Mouse (Mus musculus) forebrain, embryonic 15.5 days (tissue): ENCODE measurements around the gene Ccnt2. TPM values are rescaled to one million over a fixed set of nuclear protein-coding genes. Genes with fewer than 3 reads are reported as not detected.

Experiments used
- ATAC-seq: fragments of 200-750 bp; cut with Nextera tagmentation; replicated peaks from 2 replicates; pipeline ENCODE4 v1.8.0; 2017; ENCODE audit warnings: mild to moderate bottlenecking, moderate TSS enrichment, moderate library complexity
- H3K27ac ChIP-seq: fragments of 300-500 bp; sonication (generic); replicated peaks from 2 replicates; pipeline ENCODE4 v1.5.1; 2015; ENCODE audit warnings: mild to moderate bottlenecking, inconsistent platforms
- H3K27me3 ChIP-seq: fragments of 300-500 bp; sonication (generic); 2 replicates; pipeline ENCODE4 v1.6.1; 2015; ENCODE audit warnings: inconsistent platforms
- H3K36me3 ChIP-seq: fragments of 300-500 bp; sonication (generic); 2 replicates; pipeline ENCODE4 v1.6.1; 2015; ENCODE audit warnings: mild to moderate bottlenecking, inconsistent platforms
- H3K4me1 ChIP-seq: fragments of 300-500 bp; sonication (generic); 2 replicates; pipeline ENCODE4 v1.6.1; 2015; ENCODE audit warnings: inconsistent platforms
- H3K4me2 ChIP-seq: fragments of 300-500 bp; sonication (generic); replicated peaks from 2 replicates; pipeline ENCODE4 v1.6.1; 2015; ENCODE audit warnings: mild to moderate bottlenecking, inconsistent platforms
- H3K4me3 ChIP-seq: fragments of 300-500 bp; sonication (generic); 2 replicates; pipeline ENCODE4 v1.5.1; 2015; ENCODE audit warnings: mild to moderate bottlenecking, inconsistent platforms
- H3K9ac ChIP-seq: fragments of 300-500 bp; sonication (generic); replicated peaks from 2 replicates; pipeline ENCODE4 v1.6.1; 2015; ENCODE audit warnings: mild to moderate bottlenecking, inconsistent platforms
- H3K9me3 ChIP-seq: fragments of 300-500 bp; sonication (generic); 2 replicates; pipeline ENCODE4 v1.6.1; 2016; ENCODE audit warnings: inconsistent platforms
- WGBS: fragments of 180-500 bp; shearing (Covaris S2); methylation state at CpG from one replicate; pipeline ENCODE4 v1.1.7; 2015; ENCODE audit warnings: mixed read lengths; 5-methylcytosine and 5-hydroxymethylcytosine counted together
- polyA plus RNA-seq: library from polyadenylated mRNA; unstranded; fragments of >200 nt; fragmentation: Nextera tagmentation; extraction: Ambion mirVana; gene quantifications from 2 replicates; pipeline ENCODE4 v1.2.1, GENCODE M21; 2015

Gene Ccnt2
- polyA plus RNA-seq, 1 experiment from 2014 or later: 109 TPM

- Histone ChIP-seq H3K27me3 (no peaks in the 10 kb centered on the region), H3K4me1 (peaks cover 30% of the 10 kb centered on the region), H3K9me3 (no peaks in the 10 kb centered on the region), H3K27ac (peak overlapping the region; percentile 95), H3K36me3 (no peaks in the 10 kb centered on the region), H3K4me3 (peak overlapping the region; percentile 96), H3K9ac (peak overlapping the region; percentile 61), H3K4me2 (peak overlapping the region; percentile 53)
- peak; percentile 5 for ATAC-seq
- WGBS: 2% methylated on average over 14 of the region's 14 CpGs
These were observed 664 bp upstream of the Ccnt2 start for GRCm38 (mm10) chr1:127773198-127773802.

- Histone ChIP-seq H3K27me3 (no peaks in the 10 kb centered on the region), H3K4me1 (peaks cover 33% of the 10 kb centered on the region), H3K27ac (peak overlapping the region; percentile 95), H3K4me2 (peak overlapping the region; percentile 79), H3K9ac (peak overlapping the region; percentile 92), H3K36me3 (no peaks in the 10 kb centered on the region), H3K4me3 (peak overlapping the region; percentile 96), H3K9me3 (no peaks in the 10 kb centered on the region)
- ATAC-seq: peak; percentile 62
- WGBS: under 1% methylated on average over 31 of the region's 31 CpGs
These were observed 527 bp downstream of the Ccnt2 start for GRCm38 (mm10) chr1:127774501-127774880.

- peak overlapping the region; percentile 79 for H3K4me2 ChIP-seq
- no peaks in the 10 kb centered on the region for H3K9me3 ChIP-seq
- no peaks in the 10 kb centered on the region for H3K36me3 ChIP-seq
- H3K4me1 ChIP-seq: peaks cover 41% of the 10 kb centered on the region
- peak overlapping the region; percentile 92 for H3K9ac ChIP-seq
- H3K27me3 ChIP-seq: no peaks in the 10 kb centered on the region
- no peak for ATAC-seq
- 8% methylated on average over 10 of the region's 10 CpGs for WGBS
- no peak overlapping the region for H3K27ac ChIP-seq
- H3K4me3 ChIP-seq: peak overlapping the region; percentile 96
These were observed 1.3 kb downstream of the Ccnt2 start for GRCm38 (mm10) chr1:127775206-127775720.

DNA sequence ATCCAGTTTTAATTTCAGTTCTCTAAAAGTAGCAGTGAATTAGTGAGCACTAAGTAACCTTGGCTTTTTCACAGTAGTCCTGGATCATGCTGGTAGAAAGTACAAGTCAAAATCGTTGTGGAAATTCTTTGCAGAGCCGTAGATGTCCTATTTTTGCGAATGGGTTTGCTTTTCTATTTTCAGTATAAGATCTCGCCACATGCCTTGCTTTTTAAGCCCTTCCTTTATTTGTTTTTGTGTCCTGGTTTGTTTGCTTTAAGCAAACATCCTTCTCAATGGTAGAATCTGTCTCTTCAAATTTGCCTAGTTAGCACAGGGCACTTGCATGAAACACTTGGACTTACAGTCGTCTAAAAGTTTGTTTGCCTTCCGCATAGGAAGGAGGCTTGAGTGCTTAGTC, 2.3 kb downstream of the Ccnt2 start:
- H3K4me3 ChIP-seq: peak overlapping the region; percentile 3; the same call in 1 of the 2 replicates
- no peaks in the 10 kb centered on the region for H3K27me3 ChIP-seq
- ATAC-seq: no peak
- peak overlapping the region; percentile 79 for H3K4me2 ChIP-seq
- no peak overlapping the region for H3K27ac ChIP-seq
- peaks cover 43% of the 10 kb centered on the region for H3K4me1 ChIP-seq
- H3K9me3 ChIP-seq: no peaks in the 10 kb centered on the region
- no peaks in the 10 kb centered on the region for H3K36me3 ChIP-seq
- WGBS: 74% methylated on average over 6 of the region's 6 CpGs
- no peak overlapping the region for H3K9ac ChIP-seq

- Histone ChIP-seq H3K27me3 (no peaks in the 10 kb centered on the region), H3K4me1 (peaks cover 44% of the 10 kb centered on the region), H3K9me3 (no peaks in the 10 kb centered on the region), H3K4me2 (no peak overlapping the region), H3K9ac (no peak overlapping the region), H3K27ac (no peak overlapping the region), H3K36me3 (no peaks in the 10 kb centered on the region), H3K4me3 (no peak overlapping the region)
- ATAC-seq: no peak
- 89% methylated on average over 3 of the region's 3 CpGs for WGBS
These were observed 4.6 kb downstream of the Ccnt2 start for GRCm38 (mm10) chr1:127778611-127779010.

DNA sequence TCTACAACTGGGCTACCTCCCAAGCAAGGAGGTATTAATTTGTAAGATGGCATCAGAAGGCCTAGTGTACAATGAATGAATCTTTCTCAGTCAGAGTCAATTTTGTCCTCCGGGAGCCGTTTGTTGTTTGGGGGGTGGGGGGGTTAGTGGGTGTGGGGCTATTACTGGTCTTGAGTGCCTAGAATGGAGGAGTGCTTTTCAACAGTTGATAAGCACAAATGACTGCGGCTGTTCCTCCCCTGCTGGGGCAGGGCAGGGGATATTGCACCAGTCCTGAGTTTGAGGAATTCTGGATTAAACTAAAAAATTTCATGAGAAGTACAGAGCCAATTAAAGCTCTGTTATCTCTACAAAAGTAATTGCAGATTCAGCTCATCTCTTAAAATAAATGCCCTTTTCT, 6.2 kb downstream of the Ccnt2 start:
- Histone ChIP-seq H3K27ac (no peak overlapping the region), H3K36me3 (no peaks in the 10 kb centered on the region), H3K9me3 (no peaks in the 10 kb centered on the region), H3K4me1 (peaks cover 41% of the 10 kb centered on the region), H3K4me2 (no peak overlapping the region), H3K4me3 (no peak overlapping the region), H3K9ac (no peak overlapping the region), H3K27me3 (no peaks in the 10 kb centered on the region)
- no peak for ATAC-seq
- 16% methylated on average over 3 of the region's 3 CpGs for WGBS

DNA sequence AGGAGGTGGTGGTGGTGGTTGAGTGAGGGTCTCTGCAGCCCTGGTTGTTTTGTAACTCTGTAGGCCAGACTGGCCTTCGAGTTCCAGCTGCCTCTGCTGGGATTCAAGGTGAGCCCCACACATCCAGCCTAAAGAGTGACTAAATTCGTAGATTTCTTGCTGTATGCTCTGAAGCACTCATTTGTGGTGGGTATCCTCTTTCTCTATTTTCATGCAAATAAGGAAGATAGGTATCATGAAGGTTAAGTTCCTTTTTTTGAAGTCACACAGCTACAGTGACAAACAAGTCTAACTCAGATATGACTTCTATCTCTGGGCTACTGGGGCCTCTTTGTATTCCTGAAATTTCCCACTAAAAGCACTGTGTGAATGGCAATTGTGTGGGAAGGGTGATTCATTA, 6.9 kb downstream of the Ccnt2 start:
- H3K4me1 ChIP-seq: peaks cover 40% of the 10 kb centered on the region
- ATAC-seq: no peak
- no peak overlapping the region for H3K4me3 ChIP-seq
- H3K9ac ChIP-seq: no peak overlapping the region
- H3K4me2 ChIP-seq: no peak overlapping the region
- H3K36me3 ChIP-seq: no peaks in the 10 kb centered on the region
- H3K9me3 ChIP-seq: no peaks in the 10 kb centered on the region
- no peaks in the 10 kb centered on the region for H3K27me3 ChIP-seq
- whole genome bisulfite sequencing: 60% methylated on average over 2 of the region's 2 CpGs
- no peak overlapping the region for H3K27ac ChIP-seq

DNA sequence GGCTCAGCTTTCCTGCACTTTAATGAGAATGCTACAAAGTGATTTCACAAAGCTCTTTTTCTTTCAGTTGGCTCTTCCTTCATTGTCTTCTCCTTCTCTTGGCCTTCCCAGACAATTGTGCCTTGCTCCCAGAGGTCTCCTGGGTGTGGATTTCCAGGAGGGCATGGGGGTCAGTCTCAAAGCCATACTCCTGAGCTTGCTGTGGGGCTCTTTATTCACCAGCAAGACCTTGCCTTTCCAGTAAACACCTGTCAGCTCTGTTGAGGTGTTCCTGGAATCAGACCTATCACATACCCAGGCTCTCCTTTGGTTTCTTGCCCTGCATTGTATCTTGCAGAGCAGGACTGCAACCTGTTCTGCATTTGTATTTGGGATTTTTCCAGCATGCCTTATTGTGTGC, 9.9 kb downstream of the Ccnt2 start:
- peaks cover 29% of the 10 kb centered on the region for H3K4me1 ChIP-seq
- H3K27ac ChIP-seq: no peak overlapping the region
- no peak overlapping the region for H3K4me3 ChIP-seq
- H3K36me3 ChIP-seq: no peaks in the 10 kb centered on the region
- H3K9me3 ChIP-seq: no peaks in the 10 kb centered on the region
- no peak for ATAC-seq
- no peak overlapping the region for H3K4me2 ChIP-seq
- no peak overlapping the region for H3K9ac ChIP-seq
- H3K27me3 ChIP-seq: no peaks in the 10 kb centered on the region

GRCm38 (mm10) chr1:127785882-127786281, 11.9 kb downstream of the Ccnt2 start:
- H3K4me3 ChIP-seq: no peak overlapping the region
- no peaks in the 10 kb centered on the region for H3K27me3 ChIP-seq
- no peaks in the 10 kb centered on the region for H3K9me3 ChIP-seq
- no peak for ATAC-seq
- H3K36me3 ChIP-seq: no peaks in the 10 kb centered on the region
- no peak overlapping the region for H3K4me2 ChIP-seq
- no peak overlapping the region for H3K9ac ChIP-seq
- WGBS: 66% methylated on average over 1 of the region's 1 CpGs
- H3K4me1 ChIP-seq: peaks cover 18% of the 10 kb centered on the region
- H3K27ac ChIP-seq: no peak overlapping the region

GRCm38 (mm10) chr1:127788943-127789342, 15.0 kb downstream of the Ccnt2 start:
- Histone ChIP-seq H3K9me3 (no peaks in the 10 kb centered on the region), H3K27ac (no peak overlapping the region), H3K4me2 (no peak overlapping the region), H3K9ac (no peak overlapping the region), H3K27me3 (no peaks in the 10 kb centered on the region), H3K4me1 (peaks cover 6% of the 10 kb centered on the region), H3K36me3 (peaks cover 9% of the 10 kb centered on the region; the same call in 1 of the 2 replicates), H3K4me3 (no peak overlapping the region)
- no peak for ATAC-seq
- 83% methylated on average over 6 of the region's 6 CpGs for WGBS

- Histone ChIP-seq H3K4me2 (no peak overlapping the region), H3K9ac (no peak overlapping the region), H3K27ac (no peak overlapping the region), H3K4me1 (no peaks in the 10 kb centered on the region), H3K9me3 (no peaks in the 10 kb centered on the region), H3K36me3 (peaks cover 13% of the 10 kb centered on the region; the same call in 1 of the 2 replicates), H3K27me3 (no peaks in the 10 kb centered on the region), H3K4me3 (no peak overlapping the region)
- ATAC-seq: no peak
- 93% methylated on average over 1 of the region's 1 CpGs for WGBS
These were observed 19.5 kb downstream of the Ccnt2 start for GRCm38 (mm10) chr1:127793459-127793858.

DNA sequence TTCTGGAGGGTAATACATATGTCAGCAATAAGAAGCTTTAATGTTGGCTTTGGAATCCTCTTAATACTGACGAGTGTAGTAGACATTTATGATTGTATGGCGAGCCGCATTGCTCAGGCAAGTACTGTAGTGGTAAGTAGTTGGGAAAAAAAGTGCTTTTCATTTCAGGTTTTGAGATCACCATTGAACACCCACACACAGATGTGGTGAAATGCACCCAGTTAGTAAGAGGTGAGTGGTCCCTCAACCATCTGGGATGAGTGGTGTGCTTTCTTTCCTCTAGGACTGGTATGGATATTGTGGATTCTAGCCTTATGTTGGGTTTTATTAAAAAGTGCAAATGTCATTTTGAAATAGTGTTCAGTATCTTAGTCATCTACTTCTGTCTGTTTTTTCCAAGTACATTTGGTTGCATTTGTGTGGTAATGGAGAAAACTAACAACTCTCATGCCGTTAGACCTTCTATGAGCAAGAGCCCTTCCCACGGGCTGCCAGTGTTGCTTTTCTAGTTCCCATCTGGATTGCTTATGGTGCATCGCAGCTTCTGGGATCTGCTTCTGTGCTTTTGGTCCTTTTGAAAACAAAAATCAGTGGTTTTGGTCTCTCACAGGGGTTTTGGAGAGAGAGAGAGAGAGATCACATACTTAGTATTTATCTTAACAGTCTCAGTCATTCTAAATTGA, 21.3 kb downstream of the Ccnt2 start:
- ATAC-seq: no peak
- H3K4me1 ChIP-seq: no peaks in the 10 kb centered on the region
- no peak overlapping the region for H3K4me2 ChIP-seq
- no peaks in the 10 kb centered on the region for H3K9me3 ChIP-seq
- H3K4me3 ChIP-seq: no peak overlapping the region
- H3K27me3 ChIP-seq: no peaks in the 10 kb centered on the region
- peaks cover 17% of the 10 kb centered on the region for H3K36me3 ChIP-seq
- H3K27ac ChIP-seq: no peak overlapping the region
- 87% methylated on average over 6 of the region's 6 CpGs for WGBS
- no peak overlapping the region for H3K9ac ChIP-seq
